Mouse (Mus musculus) right cerebral cortex, postnatal 14 days (tissue): Measurements from ENCODE around the gene Mrpl58.

Experiments
- DNase-seq: peaks from one replicate; pipeline ENCODE4 v3.0.0; 2022

The Mrpl58 gene

GRCm38 (mm10) chr11:115403338-115404124, at the start of gene Mrpl58:
Mrpl58 (plus strand) TSS chr11:115403752.
- peak; percentile 85 for DNase-seq

DNA sequence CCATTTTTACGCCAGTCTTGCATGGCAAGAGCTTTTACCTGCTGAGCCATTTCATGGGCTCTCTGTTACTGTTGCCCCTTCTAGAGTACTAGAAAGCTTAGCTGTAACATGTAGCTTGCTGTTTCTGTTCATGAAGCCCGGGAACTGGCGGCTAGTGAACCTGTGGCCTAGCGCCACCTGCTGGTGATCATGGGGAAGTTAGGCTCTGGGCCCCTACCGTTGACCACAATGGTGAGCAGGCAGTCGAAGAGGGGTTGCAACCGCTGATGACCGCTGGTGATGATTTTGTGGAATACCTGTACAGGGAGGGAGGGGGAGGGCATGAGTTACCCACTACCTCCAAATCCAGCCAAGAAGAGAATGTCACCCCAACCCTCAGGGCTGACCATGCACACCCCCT, 49.4 kb upstream of the Mrpl58 start:
- peak; percentile 72 for DNase-seq

- DNase-seq: peak; percentile 77
These were observed 45.1 kb upstream of the Mrpl58 start for GRCm38 (mm10) chr11:115358468-115358867.

DNA sequence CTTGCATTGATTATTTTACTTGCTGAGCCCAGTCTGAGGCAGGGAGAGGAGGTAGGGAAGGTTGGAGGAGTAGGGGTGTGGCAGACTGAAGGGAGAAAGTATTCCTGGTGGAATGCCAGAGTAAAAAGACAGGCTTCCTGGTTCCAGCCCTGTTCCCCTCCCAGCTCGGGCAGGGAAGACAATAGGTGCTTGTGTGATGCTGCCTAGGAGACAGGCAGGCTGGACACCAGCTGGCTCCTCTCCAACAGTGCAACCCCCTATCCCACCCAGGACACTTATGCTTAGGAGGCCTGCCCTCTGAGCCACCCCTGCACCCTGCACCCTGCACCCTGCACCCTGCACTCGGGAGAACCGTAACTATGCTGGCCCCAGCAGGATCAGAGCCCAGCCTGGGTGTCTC, 44.3 kb upstream of the Mrpl58 start:
- DNase-seq: no peak

GRCm38 (mm10) chr11:115359726-115360125, 43.8 kb upstream of the Mrpl58 start:
- DNase-seq: no peak

GRCm38 (mm10) chr11:115364136-115364535, 39.4 kb upstream of the Mrpl58 start:
- DNase-seq: no peak

DNA sequence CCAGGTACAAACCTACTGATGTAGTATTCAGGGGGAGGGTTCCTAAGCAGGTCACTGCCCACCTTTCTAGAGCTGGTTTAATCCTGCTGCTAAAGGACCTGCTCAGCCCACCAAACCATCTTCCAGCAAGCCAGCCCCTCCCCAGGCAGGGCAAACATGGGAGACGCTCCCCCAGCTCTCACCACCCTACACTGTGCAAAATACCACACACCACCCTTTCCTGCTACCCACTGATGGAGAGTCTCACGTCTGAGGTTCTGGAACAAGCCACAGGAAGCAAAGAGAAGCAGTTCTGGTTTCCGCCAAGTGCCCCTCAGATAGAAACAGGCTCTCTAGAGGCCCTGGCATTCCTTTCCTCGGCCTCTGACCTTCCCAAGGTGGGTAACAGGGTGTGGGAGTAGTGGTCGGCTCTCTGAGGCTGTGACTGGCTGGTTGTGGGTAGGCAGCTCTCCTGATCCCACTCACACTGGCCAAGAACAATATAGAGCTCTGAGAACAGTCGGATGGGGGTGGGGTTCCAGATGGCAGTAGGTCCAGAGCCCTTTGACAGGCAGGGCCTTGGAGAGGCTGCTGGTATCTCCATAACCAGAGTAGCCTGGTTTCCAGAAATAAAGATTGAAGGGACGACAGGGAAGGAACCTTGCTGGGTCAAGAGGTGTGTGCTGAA, 37.4 kb upstream of the Mrpl58 start:
- no peak for DNase-seq

GRCm38 (mm10) chr11:115366706-115367394, 36.7 kb upstream of the Mrpl58 start:
- peak; percentile 63 for DNase-seq

- DNase-seq: peak; percentile 82
These were observed 36.1 kb upstream of the Mrpl58 start, which contains the start of gene Hid1 for GRCm38 (mm10) chr11:115367395-115367944. Hid1 (minus strand) TSS chr11:115367756.

DNA sequence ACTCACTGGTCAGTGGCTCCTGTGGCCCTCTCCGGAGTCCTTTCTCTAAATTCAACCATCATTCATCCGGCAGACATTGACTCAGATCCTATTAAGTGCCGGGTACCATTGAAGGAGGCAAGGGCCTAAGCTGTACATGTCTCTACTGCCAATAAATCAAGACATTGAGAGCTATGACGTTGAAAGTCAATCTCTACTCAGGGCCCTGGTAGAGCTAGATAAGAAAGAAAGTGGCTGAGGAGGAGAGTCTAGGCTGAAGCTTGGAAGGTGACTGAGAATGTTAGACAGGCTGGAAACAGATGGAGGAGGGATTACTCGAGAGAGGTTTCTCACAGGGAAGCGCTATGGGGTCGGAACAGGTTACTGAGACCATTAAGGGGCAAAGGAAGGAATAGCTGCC, 33.2 kb upstream of the Mrpl58 start:
- no peak for DNase-seq

- DNase-seq: no peak
These were observed 32.2 kb upstream of the Mrpl58 start for GRCm38 (mm10) chr11:115371354-115371753.

GRCm38 (mm10) chr11:115372015-115372414, 31.5 kb upstream of the Mrpl58 start:
- DNase-seq: no peak

DNA sequence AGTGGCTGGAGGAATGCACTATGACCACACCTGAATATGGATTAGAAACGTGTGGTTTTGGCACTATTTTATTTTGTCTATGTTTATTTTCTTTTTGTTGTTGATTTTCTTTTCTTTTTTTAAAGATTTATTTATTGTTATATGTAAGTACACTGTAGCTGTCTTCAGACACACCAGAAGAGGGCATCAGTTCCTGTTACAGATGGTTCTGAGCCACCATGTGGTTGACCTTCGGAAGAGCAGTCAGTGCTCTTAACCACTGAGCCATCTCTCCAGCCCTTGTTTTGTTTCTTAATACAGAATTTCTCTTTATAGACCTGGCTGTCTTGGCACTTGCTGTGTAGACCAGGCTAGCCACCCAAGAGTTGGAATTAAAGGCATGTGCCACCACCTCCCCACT, 30.8 kb upstream of the Mrpl58 start:
- DNase-seq: no peak

DNA sequence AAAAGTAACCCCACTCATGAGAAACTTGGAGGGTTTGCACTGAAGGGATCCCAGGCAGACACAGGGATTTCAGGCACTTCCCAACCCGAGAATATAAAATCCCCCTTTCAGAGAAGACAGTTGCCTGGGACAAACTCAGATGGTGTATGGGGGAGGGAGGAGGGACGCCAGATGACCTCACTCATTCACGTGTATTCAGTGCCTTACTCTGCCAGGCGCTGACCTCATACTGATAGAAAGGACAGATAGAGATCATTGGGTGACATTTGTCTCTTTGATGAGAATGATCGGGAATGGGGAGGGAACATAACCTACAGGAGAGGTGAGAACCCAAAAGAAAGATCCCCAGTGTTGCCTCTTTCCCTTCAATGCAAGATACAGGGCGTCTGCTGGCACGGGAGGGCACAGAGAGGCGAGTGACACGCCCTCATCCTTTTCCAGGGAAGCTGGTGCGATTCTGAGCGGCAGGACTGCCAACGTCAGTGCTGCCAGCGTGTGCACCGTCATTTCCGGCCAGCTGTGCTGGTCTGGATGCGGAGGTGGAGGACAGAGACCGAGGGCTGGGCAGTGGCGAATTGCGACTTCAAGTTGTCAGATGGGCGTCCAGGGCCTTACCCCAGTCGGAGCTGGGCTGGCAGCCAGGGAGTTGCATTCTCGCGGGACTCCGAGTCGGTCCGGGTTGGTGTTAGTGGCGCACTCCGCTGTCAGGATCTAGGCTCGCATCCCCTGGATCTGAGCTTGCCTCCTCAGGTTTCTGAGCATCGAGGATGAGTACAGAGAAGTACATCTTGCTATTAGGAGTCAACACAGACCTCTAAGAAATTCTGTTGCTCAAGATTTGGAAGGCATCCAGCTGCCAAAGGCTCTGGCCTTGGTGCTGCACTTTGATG, 29.5 kb upstream of the Mrpl58 start:
- peak; percentile 79 for DNase-seq

- peak; percentile 47 for DNase-seq
These were observed 28.7 kb upstream of the Mrpl58 start for GRCm38 (mm10) chr11:115374695-115375425.

- no peak for DNase-seq
These were observed 26.8 kb upstream of the Mrpl58 start for GRCm38 (mm10) chr11:115376722-115377121.

DNA sequence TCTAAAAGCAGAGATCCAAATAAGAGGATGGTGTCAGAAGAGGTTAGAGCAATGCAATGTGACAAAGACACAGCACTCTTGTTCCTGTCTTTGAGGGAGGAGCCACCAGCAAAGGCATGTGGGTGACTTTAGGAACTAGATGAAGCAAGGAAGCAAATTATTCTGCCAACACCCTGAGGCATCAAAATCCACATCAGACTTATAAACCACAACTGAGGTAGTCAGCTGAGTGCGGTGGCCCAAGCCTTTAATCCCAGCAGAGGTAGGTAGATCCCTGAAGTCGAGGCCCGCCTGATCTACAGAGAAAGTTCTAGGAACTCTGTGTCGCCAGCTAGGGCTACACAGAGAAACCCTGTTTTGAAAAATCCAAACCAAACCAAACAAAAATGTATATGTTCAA, 26.3 kb upstream of the Mrpl58 start:
- DNase-seq: no peak

- DNase-seq: no peak
These were observed 25.7 kb upstream of the Mrpl58 start for GRCm38 (mm10) chr11:115377854-115378253.

DNA sequence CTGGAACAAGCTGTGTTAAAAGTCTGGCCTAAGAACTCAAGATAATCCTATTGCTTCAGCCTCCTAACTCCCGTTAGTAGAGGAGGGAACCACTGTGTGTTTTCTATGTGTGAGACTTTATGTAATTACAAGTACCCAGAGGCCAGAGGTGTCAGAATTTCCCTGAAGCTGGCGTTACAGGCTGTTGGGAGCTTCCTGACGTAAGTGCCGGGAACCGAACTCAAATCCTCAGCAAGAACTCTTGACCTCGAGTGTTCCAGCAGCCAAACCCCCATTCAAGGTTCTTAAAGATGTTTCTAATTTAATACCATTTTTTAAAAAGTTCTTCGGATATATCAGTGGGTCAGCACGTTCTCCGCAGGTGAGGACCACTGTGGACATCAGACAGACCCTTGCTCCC, 22.3 kb upstream of the Mrpl58 start:
- no peak for DNase-seq

DNA sequence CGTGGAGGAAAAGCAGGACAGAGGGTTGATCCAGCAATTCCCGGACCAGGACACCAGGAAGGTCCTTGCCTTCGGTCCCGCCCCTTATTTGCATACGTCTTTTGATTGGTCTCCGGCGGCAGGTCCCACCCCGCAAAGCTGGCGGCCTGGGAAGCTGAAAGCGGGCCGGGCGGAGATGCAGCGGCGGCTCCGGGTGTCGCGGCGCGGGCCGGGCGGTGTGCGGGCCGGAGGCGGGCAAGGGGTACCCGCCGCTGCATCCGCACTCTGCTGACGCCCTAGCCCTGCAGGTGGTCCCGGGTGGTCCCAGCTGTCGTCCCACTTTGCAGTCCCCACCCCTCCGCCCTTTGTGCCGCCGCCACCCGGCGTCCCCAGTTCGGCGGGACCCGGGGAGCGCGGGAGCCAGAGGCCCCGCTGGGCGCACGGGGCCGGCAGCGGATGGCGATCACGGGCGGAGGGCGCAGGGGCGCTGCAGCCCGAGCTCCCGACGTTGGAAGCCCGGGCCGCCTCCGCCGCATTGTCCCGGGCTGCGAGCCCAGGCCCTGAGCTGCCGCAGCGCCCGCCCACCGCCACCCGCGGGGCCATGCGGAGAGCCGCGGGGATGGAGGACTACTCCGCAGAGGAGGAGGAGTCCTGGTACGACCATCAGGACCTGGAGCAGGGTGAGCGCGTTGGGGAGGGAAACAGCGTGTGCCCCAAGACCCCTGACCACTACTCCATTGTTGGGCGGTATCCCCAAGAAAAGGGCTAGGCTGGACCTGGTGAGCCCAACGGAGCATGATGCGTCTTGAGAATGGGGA, 21.6 kb upstream of the Mrpl58 start, which contains the start of gene Cdr2l:
Cdr2l (plus strand) TSS at position 174 of the 797 bp plus-strand sequence.
- peak; percentile 86 for DNase-seq

GRCm38 (mm10) chr11:115382891-115383290, 20.7 kb upstream of the Mrpl58 start:
- DNase-seq: no peak
